Mouse (Mus musculus): Measurements from ENCODE around the gene Cldn19. TPM values are rescaled to one million over a fixed set of nuclear protein-coding genes. Genes with fewer than 3 reads are reported as not detected.
"Not testable (repeated sequence)": the region's sequence is repeated elsewhere in the genome, so short reads cannot be mapped to it uniquely, and the experiment has no call there.

Cldn19 gene
- polyA plus RNA-seq, 1 experiment from 2014 or later: 0.13 TPM

- H3K36me3 ChIP-seq (ENCODE audit: control insufficient read depth, insufficient read depth, low read length): no peaks in the 10 kb centered on the region
Measured at GRCm38 (mm10) chr4:119261087-119261713, 6.0 kb downstream of the Cldn19 start.

GRCm38 (mm10) chr4:119262483-119262882 lies 7.3 kb downstream of the Cldn19 start:
- H3K4me1 ChIP-seq (ENCODE audit: control insufficient read depth, insufficient read depth, low read length): no peaks in the 10 kb centered on the region
- no peak overlapping the region for H3K9ac ChIP-seq (ENCODE audit: low read length)
- 89% methylated on average over 5 of the region's 5 CpGs for WGBS
- no peaks in the 10 kb centered on the region for H3K27me3 ChIP-seq (replicated peaks; ENCODE audit: control insufficient read depth, insufficient read depth, low read length)
- DNase-seq (ENCODE audit: low spot score) (no peak), ATAC-seq (no peak)
- H3K4me2 ChIP-seq (ENCODE audit: low read length): no peak overlapping the region
- no peak overlapping the region for H3K4me3 ChIP-seq (ENCODE audit: low read depth, low read length)
- H3K36me3 ChIP-seq (ENCODE audit: control insufficient read depth, insufficient read depth, low read length): no peaks in the 10 kb centered on the region
- H3K9me3 ChIP-seq (replicated peaks; ENCODE audit: control insufficient read depth, low read length): no peaks in the 10 kb centered on the region
- H3K27ac ChIP-seq (ENCODE audit: low read depth, low read length): no peak overlapping the region

More at GRCm38 (mm10) chr4:119261087-119261713, 6.0 kb downstream of the Cldn19 start:
- Histone ChIP-seq H3K9ac (ENCODE audit: low read length) (no peak overlapping the region), H3K4me3 (ENCODE audit: low read depth, low read length) (no peak overlapping the region), H3K9me3 (replicated peaks; ENCODE audit: control insufficient read depth, low read length) (no peaks in the 10 kb centered on the region), H3K27me3 (replicated peaks; ENCODE audit: control insufficient read depth, insufficient read depth, low read length) (no peaks in the 10 kb centered on the region), H3K27ac (ENCODE audit: low read depth, low read length) (no peak overlapping the region), H3K4me1 (ENCODE audit: control insufficient read depth, insufficient read depth, low read length) (no peaks in the 10 kb centered on the region), H3K4me2 (ENCODE audit: low read length) (no peak overlapping the region)
- 63% methylated on average over 7 of the region's 7 CpGs for WGBS
- DNase-seq (ENCODE audit: low spot score): no peak
- ATAC-seq: no peak

DNA sequence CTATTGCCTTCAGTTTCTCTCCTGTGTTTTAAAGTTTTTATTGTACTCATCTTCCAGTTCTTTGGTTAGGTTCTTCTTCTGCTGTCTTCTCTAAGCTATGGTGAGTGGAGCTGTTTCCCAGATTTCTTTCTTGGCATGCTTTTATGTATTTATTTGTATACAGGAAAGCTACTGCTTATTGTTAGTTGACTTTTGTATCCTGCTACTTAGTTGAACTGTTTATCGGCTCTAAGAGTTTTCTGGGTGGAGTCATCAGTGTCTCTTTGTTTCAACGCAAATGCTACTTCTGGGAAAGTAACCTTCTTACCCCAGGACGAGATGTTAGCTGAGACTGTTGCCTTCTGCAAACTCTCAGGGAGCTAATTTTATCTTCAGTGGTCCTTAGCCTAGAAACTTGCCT lies 8.2 kb downstream of the Cldn19 start:
- DNase-seq (ENCODE audit: low spot score) (no peak), ATAC-seq (no peak)
- Histone ChIP-seq H3K27me3 (replicated peaks; ENCODE audit: control insufficient read depth, insufficient read depth, low read length) (no peaks in the 10 kb centered on the region), H3K4me3 (ENCODE audit: low read depth, low read length) (no peak overlapping the region), H3K36me3 (ENCODE audit: control insufficient read depth, insufficient read depth, low read length) (peaks cover 3% of the 10 kb centered on the region; the same call in 1 of the 2 replicates), H3K27ac (ENCODE audit: low read depth, low read length) (no peak overlapping the region), H3K4me1 (ENCODE audit: control insufficient read depth, insufficient read depth, low read length) (no peaks in the 10 kb centered on the region), H3K9ac (ENCODE audit: low read length) (no peak overlapping the region), H3K4me2 (ENCODE audit: low read length) (no peak overlapping the region), H3K9me3 (replicated peaks; ENCODE audit: control insufficient read depth, low read length) (no peaks in the 10 kb centered on the region)
- 67% methylated on average over 3 of the region's 3 CpGs for WGBS

DNA sequence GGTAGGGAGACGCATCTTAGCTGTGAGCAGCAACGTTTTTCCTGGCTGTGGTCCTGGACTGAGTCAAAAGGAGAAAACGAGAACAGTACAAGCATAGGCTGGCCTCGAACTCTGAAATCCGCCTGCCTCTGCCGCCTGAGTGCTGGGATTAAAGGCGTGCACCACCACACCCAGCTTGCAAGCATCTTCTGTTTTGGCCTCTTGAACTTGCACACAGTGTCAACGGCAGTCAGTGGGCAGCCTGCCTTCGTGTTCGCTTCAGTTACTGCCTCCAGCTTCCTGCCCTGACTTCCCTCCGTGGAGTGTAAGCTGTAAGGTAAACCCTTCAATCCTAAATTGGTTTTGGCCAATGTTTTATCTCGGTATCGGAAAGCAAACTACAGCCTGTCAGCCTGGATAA lies 11.4 kb downstream of the Cldn19 start:
- Histone ChIP-seq H3K4me1 (ENCODE audit: control insufficient read depth, insufficient read depth, low read length) (no peaks in the 10 kb centered on the region), H3K4me2 (ENCODE audit: low read length) (no peak overlapping the region), H3K27me3 (replicated peaks; ENCODE audit: control insufficient read depth, insufficient read depth, low read length) (no peaks in the 10 kb centered on the region), H3K4me3 (ENCODE audit: low read depth, low read length) (no peak overlapping the region), H3K9me3 (replicated peaks; ENCODE audit: control insufficient read depth, low read length) (no peaks in the 10 kb centered on the region), H3K36me3 (ENCODE audit: control insufficient read depth, insufficient read depth, low read length) (peaks cover 28% of the 10 kb centered on the region), H3K27ac (ENCODE audit: low read depth, low read length) (no peak overlapping the region), H3K9ac (ENCODE audit: low read length) (no peak overlapping the region)
- WGBS: 79% methylated on average over 13 of the region's 13 CpGs
- DNase-seq (ENCODE audit: low spot score) (no peak), ATAC-seq (no peak)

GRCm38 (mm10) chr4:119274627-119275026 lies 19.4 kb downstream of the Cldn19 start:
- Histone ChIP-seq H3K27me3 (replicated peaks; ENCODE audit: control insufficient read depth, insufficient read depth, low read length) (no peaks in the 10 kb centered on the region), H3K27ac (ENCODE audit: low read depth, low read length) (no peak overlapping the region), H3K9ac (ENCODE audit: low read length) (no peak overlapping the region), H3K4me2 (ENCODE audit: low read length) (no peak overlapping the region), H3K4me1 (ENCODE audit: control insufficient read depth, insufficient read depth, low read length) (no peaks in the 10 kb centered on the region), H3K36me3 (ENCODE audit: control insufficient read depth, insufficient read depth, low read length) (peaks cover 92% of the 10 kb centered on the region), H3K9me3 (replicated peaks; ENCODE audit: control insufficient read depth, low read length) (no peaks in the 10 kb centered on the region), H3K4me3 (ENCODE audit: low read depth, low read length) (no peak overlapping the region)
- no peak for DNase-seq (ENCODE audit: low spot score)
- 83% methylated on average over 1 of the region's 1 CpGs for WGBS
- no peak for ATAC-seq

- no peak overlapping the region for H3K27ac ChIP-seq (ENCODE audit: low read depth, low read length)
- ATAC-seq: no peak
- H3K4me1 ChIP-seq (ENCODE audit: control insufficient read depth, insufficient read depth, low read length): no peaks in the 10 kb centered on the region
- no peaks in the 10 kb centered on the region for H3K27me3 ChIP-seq (replicated peaks; ENCODE audit: control insufficient read depth, insufficient read depth, low read length)
- H3K9me3 ChIP-seq (replicated peaks; ENCODE audit: control insufficient read depth, low read length): no peaks in the 10 kb centered on the region
- WGBS: 90% methylated on average over 2 of the region's 2 CpGs
- peaks cover 92% of the 10 kb centered on the region for H3K36me3 ChIP-seq (ENCODE audit: control insufficient read depth, insufficient read depth, low read length)
- H3K9ac ChIP-seq (ENCODE audit: low read length): no peak overlapping the region
- no peak overlapping the region for H3K4me2 ChIP-seq (ENCODE audit: low read length)
- no peak for DNase-seq (ENCODE audit: low spot score)
- H3K4me3 ChIP-seq (ENCODE audit: low read depth, low read length): no peak overlapping the region
Measured at GRCm38 (mm10) chr4:119275226-119275625, 20.0 kb downstream of the Cldn19 start.

- no peaks in the 10 kb centered on the region for H3K9me3 ChIP-seq (replicated peaks; ENCODE audit: control insufficient read depth, low read length)
- H3K36me3 ChIP-seq (ENCODE audit: control insufficient read depth, insufficient read depth, low read length): peaks cover 92% of the 10 kb centered on the region
- H3K4me1 ChIP-seq (ENCODE audit: control insufficient read depth, insufficient read depth, low read length): no peaks in the 10 kb centered on the region
- DNase-seq (ENCODE audit: low spot score): no peak
- H3K9ac ChIP-seq (ENCODE audit: low read length): no peak overlapping the region
- no peak for ATAC-seq
- no peak overlapping the region for H3K4me2 ChIP-seq (ENCODE audit: low read length)
- H3K27ac ChIP-seq (ENCODE audit: low read depth, low read length): no peak overlapping the region
- H3K27me3 ChIP-seq (replicated peaks; ENCODE audit: control insufficient read depth, insufficient read depth, low read length): no peaks in the 10 kb centered on the region
- WGBS: 83% methylated on average over 2 of the region's 2 CpGs
- H3K4me3 ChIP-seq (ENCODE audit: low read depth, low read length): no peak overlapping the region
Measured at GRCm38 (mm10) chr4:119275726-119276125, 20.5 kb downstream of the Cldn19 start.

DNA sequence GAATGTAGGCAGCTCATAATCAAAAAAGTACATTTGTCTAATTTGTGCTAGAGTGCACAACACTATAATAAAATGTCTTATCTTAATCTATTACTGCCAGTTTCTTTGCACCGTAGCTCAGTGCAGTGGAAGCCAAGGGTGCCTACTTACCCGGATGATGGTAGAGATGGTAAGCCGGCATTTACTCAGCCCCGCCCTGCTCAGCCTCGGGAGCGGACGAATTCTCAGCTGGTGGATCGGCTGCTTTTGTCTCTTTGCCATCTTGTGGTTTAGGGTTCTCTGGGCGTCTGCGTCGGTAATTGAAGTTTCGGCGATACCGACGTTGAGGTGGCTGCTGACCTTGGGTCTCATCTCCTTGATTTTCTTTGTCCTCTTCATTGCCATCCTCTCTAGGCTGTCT lies 23.6 kb downstream of the Cldn19 start:
- not testable (repeated sequence) for H3K27ac ChIP-seq (ENCODE audit: low read depth, low read length); H3K4me1 ChIP-seq (ENCODE audit: control insufficient read depth, insufficient read depth, low read length); H3K4me2 ChIP-seq (ENCODE audit: low read length); H3K27me3 ChIP-seq (replicated peaks; ENCODE audit: control insufficient read depth, insufficient read depth, low read length); H3K4me3 ChIP-seq (ENCODE audit: low read depth, low read length); DNase-seq (ENCODE audit: low spot score); H3K9me3 ChIP-seq (replicated peaks; ENCODE audit: control insufficient read depth, low read length); ATAC-seq; H3K9ac ChIP-seq (ENCODE audit: low read length)
- WGBS: 87% methylated on average over 15 of the region's 15 CpGs
- H3K36me3 ChIP-seq (ENCODE audit: control insufficient read depth, insufficient read depth, low read length): peaks cover 92% of the 10 kb centered on the region

- H3K36me3 ChIP-seq (ENCODE audit: control insufficient read depth, insufficient read depth, low read length): peaks cover 70% of the 10 kb centered on the region
- H3K4me1 ChIP-seq (ENCODE audit: control insufficient read depth, insufficient read depth, low read length): peaks cover 6% of the 10 kb centered on the region; the same call in 1 of the 2 replicates
- ATAC-seq: no peak
- no peak overlapping the region for H3K9ac ChIP-seq (ENCODE audit: low read length)
- DNase-seq (ENCODE audit: low spot score): no peak
- 92% methylated on average over 1 of the region's 1 CpGs for WGBS
- H3K9me3 ChIP-seq (replicated peaks; ENCODE audit: control insufficient read depth, low read length): no peaks in the 10 kb centered on the region
- no peak overlapping the region for H3K27ac ChIP-seq (ENCODE audit: low read depth, low read length)
- H3K4me2 ChIP-seq (ENCODE audit: low read length): no peak overlapping the region
- no peaks in the 10 kb centered on the region for H3K27me3 ChIP-seq (replicated peaks; ENCODE audit: control insufficient read depth, insufficient read depth, low read length)
- no peak overlapping the region for H3K4me3 ChIP-seq (ENCODE audit: low read depth, low read length)
Measured at GRCm38 (mm10) chr4:119284861-119285260, 29.6 kb downstream of the Cldn19 start.

Measured in forebrain, embryonic 14.5 days (tissue).